Mouse (Mus musculus): ENCODE data around the gene Noxo1.

Noxo1 gene

GRCm38 (mm10) chr17:24739926-24740325 is 43.9 kb downstream of the Noxo1 start:
- no peak for DNase-seq (ENCODE audit: low spot score in 2 of 2)

GRCm38 (mm10) chr17:24742307-24742706 is 46.3 kb downstream of the Noxo1 start:
- DNase-seq (ENCODE audit: low spot score in 2 of 2) = no peak

- DNase-seq (ENCODE audit: low spot score in 2 of 2) = no peak
These were observed 47.9 kb downstream of the Noxo1 start for GRCm38 (mm10) chr17:24743896-24744295.

- DNase-seq (ENCODE audit: low spot score in 2 of 2) = no peak
These were observed 48.3 kb downstream of the Noxo1 start for GRCm38 (mm10) chr17:24744381-24744780.

- peak; percentile 72 to 83 for DNase-seq (ENCODE audit: low spot score in 2 of 2)
These were observed 49.8 kb downstream of the Noxo1 start for GRCm38 (mm10) chr17:24745526-24746497.

GRCm38 (mm10) chr17:24746986-24747385 is 51.0 kb downstream of the Noxo1 start:
- no peak for DNase-seq (ENCODE audit: low spot score in 2 of 2)
